Mouse (Mus musculus): ENCODE measurements around the gene Zfyve9.

Zfyve9 gene

GRCm38 (mm10) chr4:108780057-108780863 is at the start of gene Zfyve9:
TSS of gene Zfyve9 (minus strand) at chr4:108780798.
- peak; percentile 82 for DNase-seq

GRCm38 (mm10) chr4:108826643-108827042 is 46.0 kb upstream of the Zfyve9 start:
- DNase-seq: no peak

- DNase-seq: no peak
These were observed 45.5 kb upstream of the Zfyve9 start for GRCm38 (mm10) chr4:108826096-108826495.

- DNase-seq: no peak
These were observed 45.1 kb upstream of the Zfyve9 start for GRCm38 (mm10) chr4:108825677-108826076.

GRCm38 (mm10) chr4:108811550-108811949 is 31.0 kb upstream of the Zfyve9 start:
- DNase-seq: no peak

- no peak for DNase-seq
These were observed 30.5 kb upstream of the Zfyve9 start for GRCm38 (mm10) chr4:108811142-108811541.

- DNase-seq: no peak
These were observed 22.9 kb upstream of the Zfyve9 start for GRCm38 (mm10) chr4:108803535-108803934.

GRCm38 (mm10) chr4:108798083-108798830 is 17.7 kb upstream of the Zfyve9 start:
- peak; percentile 54 for DNase-seq

- DNase-seq: no peak
These were observed 16.1 kb upstream of the Zfyve9 start for GRCm38 (mm10) chr4:108796701-108797100.

- no peak for DNase-seq
These were observed 13.3 kb upstream of the Zfyve9 start for GRCm38 (mm10) chr4:108793941-108794340.

- DNase-seq: no peak
These were observed 9.9 kb upstream of the Zfyve9 start for GRCm38 (mm10) chr4:108790507-108790906.

GRCm38 (mm10) chr4:108789258-108789936 is 8.8 kb upstream of the Zfyve9 start:
- no peak for DNase-seq

GRCm38 (mm10) chr4:108782421-108783085 is 2.0 kb upstream of the Zfyve9 start:
- peak; percentile 59 for DNase-seq

GRCm38 (mm10) chr4:108781596-108781995 is 998 bp upstream of the Zfyve9 start:
- peak; percentile 11 for DNase-seq

- no peak for DNase-seq
These were observed 237 bp upstream of the Zfyve9 start for GRCm38 (mm10) chr4:108780864-108781205.

GRCm38 (mm10) chr4:108779763-108780056 is 888 bp downstream of the Zfyve9 start:
- DNase-seq: peak; percentile 57

GRCm38 (mm10) chr4:108768527-108768926 is 12.1 kb downstream of the Zfyve9 start:
- DNase-seq: no peak

- DNase-seq: no peak
These were observed 21.0 kb downstream of the Zfyve9 start for GRCm38 (mm10) chr4:108759583-108759982.

GRCm38 (mm10) chr4:108746160-108746873 is 34.3 kb downstream of the Zfyve9 start:
- no peak for DNase-seq

- no peak for DNase-seq
These were observed 49.0 kb downstream of the Zfyve9 start for GRCm38 (mm10) chr4:108731582-108731981.

GRCm38 (mm10) chr4:108730450-108730849 is 50.1 kb downstream of the Zfyve9 start:
- DNase-seq: no peak

GRCm38 (mm10) chr4:108724102-108724501 is 56.5 kb downstream of the Zfyve9 start:
- DNase-seq: no peak

Data from right cerebral cortex, adult 18-20 months (tissue).